Mouse (Mus musculus): ENCODE measurements around the gene Rangrf. TPM values are rescaled to one million over a fixed set of nuclear protein-coding genes. Genes with fewer than 3 reads are reported as not detected.
"Not testable (repeated sequence)": the region's sequence is repeated elsewhere in the genome, so short reads cannot be mapped to it uniquely, and the experiment has no call there.

The Rangrf gene
- polyA plus RNA-seq, 1 experiment from 2014 or later = 27.6 TPM

GRCm38 (mm10) chr11:68939451-68940304 is 35.3 kb downstream of the Rangrf start:
- peak overlapping the region; percentile 83 for H3K27ac ChIP-seq (replicated peaks)
- no peaks in the 10 kb centered on the region for H3K27me3 ChIP-seq
- H3K36me3 ChIP-seq = peaks cover 10% of the 10 kb centered on the region; the same call in 1 of the 2 replicates
- peak overlapping the region; percentile 62 for H3K4me2 ChIP-seq
- peaks cover 18% of the 10 kb centered on the region for H3K4me1 ChIP-seq (replicated peaks)
- H3K4me3 ChIP-seq = peak overlapping the region; percentile 52
- 3% methylated on average over 16 of the region's 16 CpGs for WGBS
- peak; percentile 99 for ATAC-seq (ENCODE audit: low read depth)
- H3K9me3 ChIP-seq = no peaks in the 10 kb centered on the region
- H3K9ac ChIP-seq = peak overlapping the region; percentile 74

- not testable (repeated sequence) for H3K36me3 ChIP-seq; H3K4me2 ChIP-seq; H3K4me3 ChIP-seq; ATAC-seq (ENCODE audit: low read depth); H3K27ac ChIP-seq (replicated peaks); H3K27me3 ChIP-seq; H3K9me3 ChIP-seq; H3K9ac ChIP-seq
- 90% methylated on average over 4 of the region's 4 CpGs for WGBS
- H3K4me1 ChIP-seq (replicated peaks) = peaks cover 18% of the 10 kb centered on the region
These were observed 38.0 kb downstream of the Rangrf start for GRCm38 (mm10) chr11:68936951-68937350.

GRCm38 (mm10) chr11:68933885-68934507 is 41.0 kb downstream of the Rangrf start:
- no peak overlapping the region for H3K9ac ChIP-seq
- WGBS = 69% methylated on average over 5 of the region's 5 CpGs
- peak overlapping the region; percentile 50; the same call in 1 of the 2 replicates for H3K27ac ChIP-seq (replicated peaks)
- H3K36me3 ChIP-seq = no peaks in the 10 kb centered on the region
- no peaks in the 10 kb centered on the region; the same call in 1 of the 2 replicates for H3K27me3 ChIP-seq
- ATAC-seq (ENCODE audit: low read depth) = no peak
- no peak overlapping the region for H3K4me2 ChIP-seq
- peaks cover under 1% of the 10 kb centered on the region; the same call in 1 of the 2 replicates for H3K4me1 ChIP-seq (replicated peaks)
- no peaks in the 10 kb centered on the region for H3K9me3 ChIP-seq
- H3K4me3 ChIP-seq = no peak overlapping the region

- Histone ChIP-seq H3K9me3 (no peaks in the 10 kb centered on the region), H3K4me1 (replicated peaks) (no peaks in the 10 kb centered on the region; the same call in 1 of the 2 replicates), H3K9ac (no peak overlapping the region), H3K4me2 (no peak overlapping the region), H3K27me3 (no peaks in the 10 kb centered on the region; the same call in 1 of the 2 replicates), H3K27ac (replicated peaks) (no peak overlapping the region), H3K4me3 (no peak overlapping the region), H3K36me3 (no peaks in the 10 kb centered on the region)
- ATAC-seq (ENCODE audit: low read depth) = no peak
- WGBS = 85% methylated on average over 6 of the region's 6 CpGs
These were observed 45.0 kb downstream of the Rangrf start for GRCm38 (mm10) chr11:68929947-68930346.

DNA sequence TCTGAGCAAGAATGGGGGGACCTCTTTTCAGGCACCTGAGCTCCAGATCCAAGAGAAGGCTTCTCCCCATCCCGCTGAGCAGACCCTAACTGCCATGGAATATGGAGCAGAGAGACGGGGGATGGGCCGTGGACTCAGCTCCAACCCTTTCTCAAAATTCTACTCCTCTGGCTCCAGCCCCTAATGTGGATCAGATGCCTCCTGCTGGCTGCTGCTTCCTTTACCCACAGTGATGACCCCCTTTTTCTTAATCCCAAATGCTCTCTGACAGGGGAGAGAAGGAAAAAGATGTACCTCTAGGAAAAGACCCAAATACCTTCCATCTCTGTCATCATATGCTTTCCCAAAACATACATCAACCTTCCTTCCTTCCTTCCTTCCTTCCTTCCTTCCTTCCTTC is 48.0 kb downstream of the Rangrf start, which contains the start of gene Odf4:
Gene Odf4, minus strand, starts transcription at position 101 of the 400 bp plus-strand sequence.
- Histone ChIP-seq H3K9ac (no peak within 1 kb of the TSS), H3K4me3 (no peak within 1 kb of the TSS), H3K4me2 (no peak within 1 kb of the TSS), H3K9me3 (no peaks in the 10 kb centered on the region), H3K27ac (replicated peaks) (no peak within 1 kb of the TSS), H3K4me1 (replicated peaks) (peaks cover 8% of the 10 kb centered on the region), H3K27me3 (no peaks in the 10 kb centered on the region; the same call in 1 of the 2 replicates), H3K36me3 (no peaks in the 10 kb centered on the region)
- no peak for ATAC-seq (ENCODE audit: low read depth)
- 82% methylated on average over 3 of the region's 3 CpGs for WGBS

GRCm38 (mm10) chr11:68924749-68925148 is 50.2 kb downstream of the Rangrf start:
- H3K9ac ChIP-seq = no peak overlapping the region
- no peaks in the 10 kb centered on the region for H3K27me3 ChIP-seq
- H3K9me3 ChIP-seq = no peaks in the 10 kb centered on the region
- 95% methylated on average over 2 of the region's 2 CpGs for WGBS
- H3K4me1 ChIP-seq (replicated peaks) = peaks cover 13% of the 10 kb centered on the region
- H3K4me2 ChIP-seq = no peak overlapping the region
- H3K36me3 ChIP-seq = no peaks in the 10 kb centered on the region
- H3K27ac ChIP-seq (replicated peaks) = no peak overlapping the region
- no peak overlapping the region for H3K4me3 ChIP-seq
- ATAC-seq (ENCODE audit: low read depth) = no peak

- Histone ChIP-seq H3K36me3 (no peaks in the 10 kb centered on the region), H3K9ac (no peak overlapping the region), H3K4me2 (no peak overlapping the region), H3K9me3 (no peaks in the 10 kb centered on the region), H3K4me1 (replicated peaks) (peaks cover 13% of the 10 kb centered on the region), H3K4me3 (no peak overlapping the region), H3K27me3 (no peaks in the 10 kb centered on the region), H3K27ac (replicated peaks) (no peak overlapping the region)
- WGBS = 58% methylated on average over 3 of the region's 3 CpGs
- no peak for ATAC-seq (ENCODE audit: low read depth)
These were observed 51.8 kb downstream of the Rangrf start for GRCm38 (mm10) chr11:68923191-68923590.

Small RNAs within 50 kb of the gene (microRNA-seq; reads per million reads assigned to microRNA genes)
- gene Mir3062 = 2.2 reads per million, percentile 8 among the genes with 10 or more reads in this experiment

Other genes with a start within 250 kb of the Rangrf start
- 96.9 and 97.7 TPM in 2 replicates for gene Ndel1, start 103.3 kb downstream of the Rangrf start, polyA plus RNA-seq (2015; fragmentation: Nextera tagmentation; extraction: Ambion mirVana)
- gene Rnf222, start 86.6 kb downstream of the Rangrf start, polyA plus RNA-seq (2015; fragmentation: Nextera tagmentation; extraction: Ambion mirVana) = not detected in 2 replicates
- 743 and 760 TPM in 2 replicates for gene Rpl26, start 73.6 kb downstream of the Rangrf start, polyA plus RNA-seq (2015; fragmentation: Nextera tagmentation; extraction: Ambion mirVana)
- 0.40 TPM in 1 of 2 replicates, not detected in the other for gene Odf4, start 48.1 kb downstream of the Rangrf start, polyA plus RNA-seq (2015; fragmentation: Nextera tagmentation; extraction: Ambion mirVana)
- gene Arhgef15, start 17.7 kb downstream of the Rangrf start, polyA plus RNA-seq (2015; fragmentation: Nextera tagmentation; extraction: Ambion mirVana) = 14.4 and 14.8 TPM in 2 replicates
- 2.0 and 2.5 TPM in 2 replicates for gene Slc25a35, start 7.1 kb downstream of the Rangrf start, polyA plus RNA-seq (2015; fragmentation: Nextera tagmentation; extraction: Ambion mirVana)
- 19.1 and 21.9 TPM in 2 replicates for gene Pfas, start 33.3 kb upstream of the Rangrf start, polyA plus RNA-seq (2015; fragmentation: Nextera tagmentation; extraction: Ambion mirVana)
- gene Ctc1, start 40.7 kb upstream of the Rangrf start, polyA plus RNA-seq (2015; fragmentation: Nextera tagmentation; extraction: Ambion mirVana) = 49.6 and 52.8 TPM in 2 replicates
- 22.7 and 33.0 TPM in 2 replicates for gene Aurkb, start 70.5 kb upstream of the Rangrf start, polyA plus RNA-seq (2015; fragmentation: Nextera tagmentation; extraction: Ambion mirVana)
- gene Borcs6, start 84.5 kb upstream of the Rangrf start, polyA plus RNA-seq (2015; fragmentation: Nextera tagmentation; extraction: Ambion mirVana) = 14.7 and 16.8 TPM in 2 replicates
- gene Tmem107, start 95.6 kb upstream of the Rangrf start, polyA plus RNA-seq (2015; fragmentation: Nextera tagmentation; extraction: Ambion mirVana) = 28.4 and 29.2 TPM in 2 replicates
- gene Vamp2, start 113.3 kb upstream of the Rangrf start, polyA plus RNA-seq (2015; fragmentation: Nextera tagmentation; extraction: Ambion mirVana) = 268 and 282 TPM in 2 replicates
- 8.0 and 8.4 TPM in 2 replicates for gene Per1, start 120.0 kb upstream of the Rangrf start, polyA plus RNA-seq (2015; fragmentation: Nextera tagmentation; extraction: Ambion mirVana)
- 0.61 TPM in 1 of 2 replicates, not detected in the other for gene Hes7, start 145.2 kb upstream of the Rangrf start, polyA plus RNA-seq (2015; fragmentation: Nextera tagmentation; extraction: Ambion mirVana)
- 0.18 and 0.32 TPM in 2 replicates for gene 9130213A22Rik, start 147.4 kb upstream of the Rangrf start, polyA plus RNA-seq (2015; fragmentation: Nextera tagmentation; extraction: Ambion mirVana)
- gene Aloxe3, start 150.7 kb upstream of the Rangrf start, polyA plus RNA-seq (2015; fragmentation: Nextera tagmentation; extraction: Ambion mirVana) = 0.59 and 1.2 TPM in 2 replicates
- gene Alox12b, start 181.8 kb upstream of the Rangrf start, polyA plus RNA-seq (2015; fragmentation: Nextera tagmentation; extraction: Ambion mirVana) = 0.22 and 0.23 TPM in 2 replicates
- gene Alox8, start 222.7 kb upstream of the Rangrf start, polyA plus RNA-seq (2015; fragmentation: Nextera tagmentation; extraction: Ambion mirVana) = 0.17 TPM in 1 of 2 replicates, not detected in the other

Data from neural tube, embryonic 13.5 days (tissue).